Mouse (Mus musculus) brain, embryonic 14.5 days (tissue): ENCODE results near the gene Nrd1.

Source experiments
- CTCF ChIP-seq: fragments of 200-500 bp; IDR thresholded peaks from 2 replicates; pipeline ENCODE4 v1.5.1; 2012; ENCODE audit warnings: inconsistent platforms, mild to moderate bottlenecking, moderate library complexity, borderline replicate concordance; ENCODE audit not compliant: insufficient read depth, insufficient read length; ENCODE audit errors: extremely low read depth
- POLR2A ChIP-seq: fragments of 200-500 bp; IDR thresholded peaks from 2 replicates; pipeline ENCODE4 v1.6.1; 2012; ENCODE audit warnings: mild to moderate bottlenecking, inconsistent platforms, borderline replicate concordance; ENCODE audit not compliant: poor library complexity, insufficient read depth, insufficient read length, severe bottlenecking; ENCODE audit errors: extremely low read depth

GRCm38 (mm10) chr4:108987473-108987842, 13.0 kb upstream of the Nrd1 start:
- no peak for TF ChIP-seq CTCF
- no peak for TF ChIP-seq POLR2A
